Mouse (Mus musculus): ENCODE data around the gene Tns1. TPM values are rescaled to one million over a fixed set of nuclear protein-coding genes. Genes with fewer than 3 reads are reported as not detected.
A peak's percentile ranks its signal among the peaks of the same experiment; 100 is the strongest.

The Tns1 gene
- polyA plus RNA-seq, 1 experiment from 2014 or later: 15.3 TPM

- H3K27me3 ChIP-seq (ENCODE audit: insufficient read depth, poor library complexity, severe bottlenecking): no peaks in the 10 kb centered on the region
- H3K27ac ChIP-seq: no peak overlapping the region
- 84% methylated on average over 8 of the region's 8 CpGs for WGBS
- DNase-seq (ENCODE audit: low spot score): no peak
- peaks cover 47% of the 10 kb centered on the region for H3K4me1 ChIP-seq (replicated peaks)
- H3K36me3 ChIP-seq: peaks cover 28% of the 10 kb centered on the region
- no peak overlapping the region for H3K4me3 ChIP-seq
- H3K9me3 ChIP-seq: no peaks in the 10 kb centered on the region
These were observed 193.7 kb downstream of the Tns1 start for GRCm38 (mm10) chr1:73930411-73931134.

- no peaks in the 10 kb centered on the region for H3K9me3 ChIP-seq
- no peak for DNase-seq (ENCODE audit: low spot score)
- H3K4me3 ChIP-seq: no peak overlapping the region
- H3K36me3 ChIP-seq: peaks cover 32% of the 10 kb centered on the region
- no peaks in the 10 kb centered on the region for H3K27me3 ChIP-seq (ENCODE audit: insufficient read depth, poor library complexity, severe bottlenecking)
- no peak overlapping the region for H3K27ac ChIP-seq
- peaks cover 47% of the 10 kb centered on the region for H3K4me1 ChIP-seq (replicated peaks)
- 90% methylated on average over 5 of the region's 5 CpGs for WGBS
These were observed 194.3 kb downstream of the Tns1 start for GRCm38 (mm10) chr1:73929952-73930329.

GRCm38 (mm10) chr1:73929211-73929951 is 194.9 kb downstream of the Tns1 start:
- no peaks in the 10 kb centered on the region for H3K9me3 ChIP-seq
- no peak overlapping the region for H3K4me3 ChIP-seq
- H3K27ac ChIP-seq: no peak overlapping the region
- H3K36me3 ChIP-seq: peaks cover 37% of the 10 kb centered on the region
- H3K27me3 ChIP-seq (ENCODE audit: insufficient read depth, poor library complexity, severe bottlenecking): no peaks in the 10 kb centered on the region
- WGBS: 41% methylated on average over 15 of the region's 15 CpGs
- peak; percentile 42 for DNase-seq (ENCODE audit: low spot score)
- peaks cover 47% of the 10 kb centered on the region for H3K4me1 ChIP-seq (replicated peaks)

- peaks cover 47% of the 10 kb centered on the region for H3K36me3 ChIP-seq
- 88% methylated on average over 8 of the region's 8 CpGs for WGBS
- no peak overlapping the region for H3K27ac ChIP-seq
- H3K27me3 ChIP-seq (ENCODE audit: insufficient read depth, poor library complexity, severe bottlenecking): no peaks in the 10 kb centered on the region
- H3K4me1 ChIP-seq (replicated peaks): peaks cover 47% of the 10 kb centered on the region
- no peak for DNase-seq (ENCODE audit: low spot score)
- H3K9me3 ChIP-seq: no peaks in the 10 kb centered on the region
- no peak overlapping the region for H3K4me3 ChIP-seq
These were observed 195.9 kb downstream of the Tns1 start for GRCm38 (mm10) chr1:73928385-73928784.

- no peaks in the 10 kb centered on the region for H3K9me3 ChIP-seq
- H3K4me1 ChIP-seq (replicated peaks): peaks cover 44% of the 10 kb centered on the region
- H3K27ac ChIP-seq: 0 out of 2 replicates have a peak overlapping the region, but pooled peaks have one; percentile 14
- H3K36me3 ChIP-seq: peaks cover 52% of the 10 kb centered on the region
- H3K27me3 ChIP-seq (ENCODE audit: insufficient read depth, poor library complexity, severe bottlenecking): no peaks in the 10 kb centered on the region
- no peak overlapping the region for H3K4me3 ChIP-seq
- DNase-seq (ENCODE audit: low spot score): no peak
- 82% methylated on average over 15 of the region's 15 CpGs for WGBS
These were observed 196.4 kb downstream of the Tns1 start for GRCm38 (mm10) chr1:73927819-73928218.

GRCm38 (mm10) chr1:73926279-73926678 is 198.0 kb downstream of the Tns1 start:
- Histone ChIP-seq H3K4me3 (no peak overlapping the region), H3K27me3 (ENCODE audit: insufficient read depth, poor library complexity, severe bottlenecking) (no peaks in the 10 kb centered on the region), H3K27ac (no peak overlapping the region; the same call in 1 of the 2 replicates), H3K9me3 (no peaks in the 10 kb centered on the region), H3K4me1 (replicated peaks) (peaks cover 35% of the 10 kb centered on the region), H3K36me3 (peaks cover 61% of the 10 kb centered on the region)
- 62% methylated on average over 7 of the region's 7 CpGs for whole genome bisulfite sequencing
- no peak for DNase-seq (ENCODE audit: low spot score)

DNA sequence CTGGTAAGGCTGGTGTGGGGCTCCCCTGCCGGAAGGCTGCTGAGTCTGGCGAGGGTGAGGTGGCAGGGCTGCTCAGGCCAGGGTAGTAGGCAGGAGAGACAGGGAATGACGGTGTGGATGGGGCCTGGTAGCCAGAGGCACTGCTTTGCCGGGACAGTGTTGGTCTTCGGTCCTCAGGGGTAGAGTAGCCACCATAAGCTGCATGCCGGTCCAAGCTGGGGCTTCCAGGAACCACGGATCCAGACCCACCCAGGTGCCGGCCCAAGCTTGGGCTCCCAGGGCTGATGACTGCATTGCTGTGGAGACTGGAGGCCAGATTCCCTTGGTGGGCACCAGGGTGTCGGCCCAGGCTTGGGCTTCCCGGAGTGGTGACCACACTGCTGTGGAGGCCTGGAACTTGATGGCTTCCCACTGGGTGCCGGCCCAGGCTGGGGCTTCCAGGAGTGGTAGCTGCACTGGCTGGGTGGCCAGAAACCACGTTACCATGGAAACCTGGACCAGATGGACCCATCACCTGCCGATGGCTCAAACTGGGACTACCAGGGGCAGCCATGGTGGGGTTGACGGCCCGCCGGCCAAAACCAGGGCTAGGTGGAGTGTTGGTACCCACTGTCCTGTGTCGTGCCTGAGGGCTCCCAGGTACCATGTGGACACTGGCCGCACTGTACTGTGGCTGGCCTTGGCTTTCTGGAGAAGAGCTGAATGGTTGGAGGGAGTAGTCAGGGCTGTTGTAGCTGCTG is 199.2 kb downstream of the Tns1 start:
- Histone ChIP-seq H3K27ac (peak overlapping the region; percentile 29; the same call in 1 of the 2 replicates), H3K4me1 (replicated peaks) (peaks cover 26% of the 10 kb centered on the region), H3K9me3 (no peaks in the 10 kb centered on the region), H3K36me3 (peaks cover 73% of the 10 kb centered on the region), H3K4me3 (no peak overlapping the region), H3K27me3 (ENCODE audit: insufficient read depth, poor library complexity, severe bottlenecking) (no peaks in the 10 kb centered on the region)
- no peak for DNase-seq (ENCODE audit: low spot score)
- 91% methylated on average over 18 of the region's 18 CpGs for WGBS

DNA sequence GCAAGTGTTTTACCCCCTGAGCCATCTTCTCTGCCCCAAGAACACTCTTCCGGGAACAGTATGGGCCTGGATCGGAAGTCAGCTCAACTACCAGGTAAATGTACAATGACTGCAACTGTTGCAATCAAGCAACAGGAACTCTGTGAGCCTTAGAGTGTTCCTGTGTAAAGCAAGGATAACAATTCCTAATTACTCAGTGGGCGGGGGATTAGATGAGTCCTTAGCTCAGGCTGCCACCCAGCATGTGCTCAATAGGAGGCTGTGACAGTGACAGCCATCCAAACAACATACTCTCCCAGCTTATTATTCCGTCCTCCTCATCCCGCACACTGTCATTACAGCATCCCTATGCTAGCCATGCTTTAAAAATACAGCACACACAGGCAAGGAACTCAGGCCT is 200.0 kb downstream of the Tns1 start:
- Histone ChIP-seq H3K36me3 (peaks cover 81% of the 10 kb centered on the region), H3K9me3 (no peaks in the 10 kb centered on the region), H3K27me3 (ENCODE audit: insufficient read depth, poor library complexity, severe bottlenecking) (no peaks in the 10 kb centered on the region), H3K4me3 (no peak overlapping the region), H3K27ac (no peak overlapping the region), H3K4me1 (replicated peaks) (peaks cover 18% of the 10 kb centered on the region)
- no peak for DNase-seq (ENCODE audit: low spot score)
- 92% methylated on average over 5 of the region's 5 CpGs for WGBS

DNA sequence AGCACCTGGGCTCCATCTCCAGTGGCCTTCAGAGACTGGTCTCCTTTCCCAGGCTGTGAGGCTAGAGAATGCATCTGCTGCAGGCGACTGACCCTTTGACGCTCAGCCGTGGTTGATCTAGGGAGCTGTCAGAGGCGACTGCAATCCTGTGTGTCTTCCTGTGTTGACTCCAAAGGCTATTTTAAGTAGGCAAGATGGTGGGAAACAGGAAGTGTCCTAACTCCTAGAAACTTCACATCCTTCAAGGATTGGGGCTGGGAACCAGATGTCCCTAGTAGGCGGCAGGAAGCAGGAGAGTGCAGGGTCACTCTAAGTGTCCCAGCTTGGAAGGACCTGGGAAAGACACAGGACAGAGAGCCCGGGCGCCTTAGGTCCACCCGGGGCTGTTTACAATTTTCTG is 201.1 kb downstream of the Tns1 start:
- 80% methylated on average over 8 of the region's 8 CpGs for WGBS

DNA sequence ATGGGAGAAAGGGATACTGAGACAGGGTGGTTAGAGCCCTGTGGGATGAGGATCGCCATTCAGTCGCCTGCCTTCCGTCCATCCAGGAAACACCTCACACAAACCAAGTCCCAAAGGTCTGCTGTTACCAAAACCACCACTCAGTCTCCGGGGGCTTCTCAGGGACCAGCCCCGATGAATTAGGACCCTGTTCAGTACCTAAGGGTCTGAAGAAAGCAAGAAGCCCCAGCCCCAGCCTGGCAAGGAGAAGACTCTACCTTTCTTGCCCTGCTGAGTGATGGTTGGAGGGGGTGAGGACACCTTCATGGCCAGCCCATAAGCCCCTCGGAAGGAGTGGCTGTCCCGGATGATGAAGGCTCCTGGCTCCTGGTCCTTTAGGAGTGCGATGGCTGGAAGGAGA is 203.5 kb downstream of the Tns1 start:
- no peaks in the 10 kb centered on the region for H3K27me3 ChIP-seq (ENCODE audit: insufficient read depth, poor library complexity, severe bottlenecking)
- no peaks in the 10 kb centered on the region for H3K9me3 ChIP-seq
- H3K36me3 ChIP-seq: peaks cover 80% of the 10 kb centered on the region
- no peak overlapping the region for H3K4me3 ChIP-seq
- DNase-seq (ENCODE audit: low spot score): no peak
- no peak overlapping the region for H3K27ac ChIP-seq
- H3K4me1 ChIP-seq (replicated peaks): no peaks in the 10 kb centered on the region; the same call in 1 of the 2 replicates
- 93% methylated on average over 8 of the region's 8 CpGs for WGBS

More for the DNA sequence above, 201.1 kb downstream of the Tns1 start:
- Histone ChIP-seq H3K9me3 (no peaks in the 10 kb centered on the region), H3K27ac (no peak overlapping the region), H3K4me1 (replicated peaks) (peaks cover 8% of the 10 kb centered on the region; the same call in 1 of the 2 replicates), H3K4me3 (no peak overlapping the region), H3K27me3 (ENCODE audit: insufficient read depth, poor library complexity, severe bottlenecking) (no peaks in the 10 kb centered on the region), H3K36me3 (peaks cover 79% of the 10 kb centered on the region)
- no peak for DNase-seq (ENCODE audit: low spot score)

DNA sequence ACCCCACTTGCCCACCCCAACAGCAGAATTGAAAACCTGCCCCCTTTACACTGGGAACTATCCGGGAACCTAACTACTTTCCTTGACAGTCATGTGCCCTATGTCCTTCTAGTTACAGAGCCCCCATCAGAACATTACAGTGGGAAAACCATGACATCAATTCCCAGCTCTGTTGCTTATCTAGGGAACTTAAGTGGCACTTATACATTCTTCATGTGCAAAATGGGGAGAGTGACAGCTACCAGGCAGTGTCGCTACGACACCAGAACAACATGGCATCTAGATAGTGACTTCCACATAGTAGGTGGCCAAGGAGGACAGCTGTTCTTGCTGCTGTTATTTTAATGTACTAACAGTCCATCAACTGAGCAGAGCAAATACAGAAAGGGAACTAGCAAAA is 204.3 kb downstream of the Tns1 start:
- H3K4me1 ChIP-seq (replicated peaks): peaks cover 5% of the 10 kb centered on the region
- H3K27ac ChIP-seq: no peak overlapping the region
- peaks cover 72% of the 10 kb centered on the region for H3K36me3 ChIP-seq
- DNase-seq (ENCODE audit: low spot score): no peak
- no peaks in the 10 kb centered on the region for H3K9me3 ChIP-seq
- H3K27me3 ChIP-seq (ENCODE audit: insufficient read depth, poor library complexity, severe bottlenecking): no peaks in the 10 kb centered on the region
- no peak overlapping the region for H3K4me3 ChIP-seq
- WGBS: 93% methylated on average over 3 of the region's 3 CpGs

DNA sequence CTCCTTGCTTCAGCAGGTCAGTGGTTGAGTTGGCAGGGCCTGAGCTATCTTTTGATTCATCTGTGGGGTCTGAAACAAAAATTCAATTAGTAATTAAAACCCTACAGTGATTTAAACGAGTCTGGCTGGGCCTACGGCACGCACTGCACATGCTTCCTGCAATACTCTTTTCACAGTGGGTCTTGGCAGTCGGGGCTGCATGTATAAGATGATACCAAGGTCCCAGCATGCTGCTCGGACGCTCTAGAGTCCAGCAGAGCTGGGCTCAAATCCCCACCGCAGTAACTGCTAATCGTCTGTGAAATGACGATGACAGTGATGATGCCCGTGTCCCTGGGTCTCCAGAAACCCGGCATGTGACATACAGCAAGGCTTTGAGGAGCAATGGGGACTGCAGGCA is 206.2 kb downstream of the Tns1 start:
- no peak for DNase-seq (ENCODE audit: low spot score)
- 83% methylated on average over 11 of the region's 11 CpGs for WGBS

GRCm38 (mm10) chr1:73916298-73916697 is 208.0 kb downstream of the Tns1 start:
- DNase-seq (ENCODE audit: low spot score): no peak
- Histone ChIP-seq H3K27me3 (ENCODE audit: insufficient read depth, poor library complexity, severe bottlenecking) (no peaks in the 10 kb centered on the region), H3K9me3 (no peaks in the 10 kb centered on the region), H3K27ac (no peak overlapping the region), H3K36me3 (peaks cover 50% of the 10 kb centered on the region), H3K4me3 (no peak overlapping the region), H3K4me1 (replicated peaks) (peaks cover 29% of the 10 kb centered on the region)
- WGBS: 87% methylated on average over 1 of the region's 1 CpGs

More for the DNA sequence above, 206.2 kb downstream of the Tns1 start:
- peaks cover 24% of the 10 kb centered on the region for H3K4me1 ChIP-seq (replicated peaks)
- H3K27me3 ChIP-seq (ENCODE audit: insufficient read depth, poor library complexity, severe bottlenecking): no peaks in the 10 kb centered on the region
- H3K36me3 ChIP-seq: peaks cover 61% of the 10 kb centered on the region
- no peak overlapping the region for H3K4me3 ChIP-seq
- H3K27ac ChIP-seq: no peak overlapping the region
- no peaks in the 10 kb centered on the region for H3K9me3 ChIP-seq
